In genomic region chr11:69086390-69086789, GRCm38 (mm10) we compare ENCODE assay signal across 11 mouse cellular contexts. TPM values are rescaled to one million over a fixed set of nuclear protein-coding genes. Genes with fewer than 3 reads are reported as not detected.
DNase-seq lines count a peak whose midpoint lies in the region; ATAC-seq and TF ChIP-seq lines count a peak whose summit lies in the region.
"Had no signal": no experiment of that assay in that cellular context is flagged by ENCODE, and none has a peak within 500 bp of the region (broad histone marks: within the 10 kb centered on the region; RNA-seq: fewer than 3 reads in every experiment).

No protein-coding gene starts in this region.

- H3K9ac ChIP-seq in hindbrain, embryonic 14.5 days: no peak overlapping the region
- H3K9ac ChIP-seq in heart, embryonic 16.5 days (ENCODE audit: low read length): peak overlapping the region; percentile 22; the same call in 1 of the 2 replicates
- 0 out of 2 replicates have a peak overlapping the region, but pooled peaks have one; percentile 13 for H3K9ac ChIP-seq in stomach, postnatal 0 days (ENCODE audit: low read length)
- H3K9ac ChIP-seq in midbrain, postnatal 0 days (replicated peaks; ENCODE audit: low read length, poor library complexity, severe bottlenecking): no peak overlapping the region

- H3K4me3 ChIP-seq in hindbrain, embryonic 10.5 days: no peak overlapping the region
- no peak overlapping the region for H3K4me3 ChIP-seq in hindbrain, embryonic 14.5 days (replicated peaks; ENCODE audit: low read length)
- H3K4me3 ChIP-seq in heart, embryonic 16.5 days (ENCODE audit: low read length): no peak overlapping the region
- no peak overlapping the region for H3K4me3 ChIP-seq in stomach, postnatal 0 days (ENCODE audit: low read depth, low read length)
- no peak overlapping the region for H3K4me3 ChIP-seq in midbrain, postnatal 0 days (ENCODE audit: low read depth, low read length)

- no peak overlapping the region for H3K4me2 ChIP-seq in hindbrain, embryonic 14.5 days (replicated peaks)
- no peak overlapping the region for H3K4me2 ChIP-seq in heart, embryonic 16.5 days (ENCODE audit: low read depth, low read length)
- no peak overlapping the region for H3K4me2 ChIP-seq in stomach, postnatal 0 days (replicated peaks; ENCODE audit: low read depth)
- no peak overlapping the region for H3K4me2 ChIP-seq in midbrain, postnatal 0 days (ENCODE audit: low read depth, low read length, poor library complexity, severe bottlenecking)

- no peak for ATAC-seq in hindbrain, embryonic 14.5 days (ENCODE audit: low FRiP score)
- ATAC-seq in heart, embryonic 16.5 days (replicated peaks; ENCODE audit: extremely low read depth, insufficient read depth, low FRiP score): no peak
- no peak for ATAC-seq in stomach, postnatal 0 days (ENCODE audit: low FRiP score, low TSS enrichment)
- ATAC-seq in midbrain, postnatal 0 days (ENCODE audit: low FRiP score): no peak

- peak overlapping the region; percentile 71; the same call in 1 of the 2 replicates for H3K27ac ChIP-seq in hindbrain, embryonic 10.5 days
- no peak overlapping the region for H3K27ac ChIP-seq in hindbrain, embryonic 14.5 days
- H3K27ac ChIP-seq in heart, embryonic 16.5 days (ENCODE audit: low read length): peak overlapping the region; percentile 95
- peak overlapping the region; percentile 97 for H3K27ac ChIP-seq in stomach, postnatal 0 days (replicated peaks)
- no peak overlapping the region for H3K27ac ChIP-seq in midbrain, postnatal 0 days (ENCODE audit: low read depth, low read length)

- H3K9me3 ChIP-seq in hindbrain, embryonic 10.5 days: no peaks in the 10 kb centered on the region
- H3K9me3 ChIP-seq in hindbrain, embryonic 14.5 days (ENCODE audit: control insufficient read depth, low read length): no peaks in the 10 kb centered on the region
- H3K9me3 ChIP-seq in heart, embryonic 16.5 days (replicated peaks; ENCODE audit: control insufficient read depth, low read length): no peaks in the 10 kb centered on the region
- no peaks in the 10 kb centered on the region for H3K9me3 ChIP-seq in stomach, postnatal 0 days (ENCODE audit: control insufficient read depth, low read length)
- H3K9me3 ChIP-seq in midbrain, postnatal 0 days (ENCODE audit: low read length): no peaks in the 10 kb centered on the region
- H3K9me3 ChIP-seq: forebrain, embryonic 10.5 days had no signal

- no peaks in the 10 kb centered on the region for H3K27me3 ChIP-seq in hindbrain, embryonic 10.5 days (ENCODE audit: insufficient read depth, poor library complexity, severe bottlenecking)
- H3K27me3 ChIP-seq in hindbrain, embryonic 14.5 days (ENCODE audit: control insufficient read depth, insufficient read depth, low read length): no peaks in the 10 kb centered on the region
- no peaks in the 10 kb centered on the region for H3K27me3 ChIP-seq in heart, embryonic 16.5 days (ENCODE audit: control insufficient read depth, insufficient read depth, low read length)
- no peaks in the 10 kb centered on the region for H3K27me3 ChIP-seq in stomach, postnatal 0 days (ENCODE audit: control insufficient read depth, insufficient read depth, low read length)
- no peaks in the 10 kb centered on the region for H3K27me3 ChIP-seq in midbrain, postnatal 0 days (ENCODE audit: insufficient read depth, low read length)

- H3K36me3 ChIP-seq in hindbrain, embryonic 10.5 days: peaks cover 19% of the 10 kb centered on the region
- H3K36me3 ChIP-seq in hindbrain, embryonic 14.5 days (replicated peaks; ENCODE audit: control insufficient read depth, insufficient read depth): peaks cover 19% of the 10 kb centered on the region
- peaks cover 10% of the 10 kb centered on the region for H3K36me3 ChIP-seq in heart, embryonic 16.5 days (ENCODE audit: control insufficient read depth, insufficient read depth)
- peaks cover 7% of the 10 kb centered on the region; the same call in 1 of the 2 replicates for H3K36me3 ChIP-seq in stomach, postnatal 0 days (ENCODE audit: control insufficient read depth, insufficient read depth, low read length)
- H3K36me3 ChIP-seq in midbrain, postnatal 0 days (ENCODE audit: insufficient read depth, low read length): peaks cover 7% of the 10 kb centered on the region; the same call in 1 of the 2 replicates

- no peak for TF ChIP-seq EP300 in stomach, postnatal 0 days (optimal IDR thresholded peaks at IDR 0.05)

- intact Hi-C loops in left cerebral cortex, postnatal 36 days (cut with DNase I): loop anchor here (5.0 kb wide), 1 partner anchor 36 kb away; the partner anchor contains the start of genes 9130213A22Rik and Hes7

- no peak for DNase-seq in hindbrain, embryonic 10.5 days (ENCODE audit: low spot score)
- no peak for DNase-seq in hindbrain, embryonic 14.5 days (ENCODE audit: low spot score)
- DNase-seq in left cerebral cortex, postnatal 36 days (ENCODE audit: low spot score in 2 of 2): peak; percentile 55 to 75
- DNase-seq in left cerebral cortex, adult 11 months (ENCODE audit: low spot score): no peak
- peak; percentile 14 for DNase-seq in stomach, postnatal 0 days (ENCODE audit: low spot score)
- DNase-seq in midbrain, postnatal 0 days (ENCODE audit: low spot score): no peak
- no peak for DNase-seq in adrenal gland, postnatal 25 days
- DNase-seq: thymus, postnatal 36 days had no signal

- H3K4me1 ChIP-seq in hindbrain, embryonic 10.5 days (replicated peaks): peaks cover 37% of the 10 kb centered on the region
- H3K4me1 ChIP-seq in hindbrain, embryonic 14.5 days (replicated peaks; ENCODE audit: control insufficient read depth, insufficient read depth, low read length): peaks cover 21% of the 10 kb centered on the region
- peaks cover 28% of the 10 kb centered on the region for H3K4me1 ChIP-seq in heart, embryonic 16.5 days (ENCODE audit: control insufficient read depth, insufficient read depth, low read length)
- peaks cover 7% of the 10 kb centered on the region; the same call in 1 of the 2 replicates for H3K4me1 ChIP-seq in stomach, postnatal 0 days (replicated peaks; ENCODE audit: control insufficient read depth, insufficient read depth)
- H3K4me1 ChIP-seq in midbrain, postnatal 0 days (ENCODE audit: insufficient read depth, low read length): peaks cover 16% of the 10 kb centered on the region; the same call in 1 of the 2 replicates

- no peak for TF ChIP-seq CTCF in stomach, postnatal 0 days (IDR thresholded peaks at IDR 0.05; ENCODE audit: low read depth)
- no peak for TF ChIP-seq CTCF in midbrain, postnatal 0 days (IDR thresholded peaks at IDR 0.05)

- WGBS in hindbrain, embryonic 10.5 days: 67% methylated on average over 6 of the region's 6 CpGs
- 72% methylated on average over 6 of the region's 6 CpGs for WGBS in hindbrain, embryonic 14.5 days
- WGBS in heart, embryonic 16.5 days: 34% methylated on average over 6 of the region's 6 CpGs
- whole genome bisulfite sequencing in stomach, postnatal 0 days: 38% methylated on average over 6 of the region's 6 CpGs
- WGBS in midbrain, postnatal 0 days: 68% methylated on average over 6 of the region's 6 CpGs

RNA-seq across cellular contexts. Expression of gene Vamp2, which starts 1.9 kb away (rescaled TPM):
- polyA plus RNA-seq in hindbrain, embryonic 10.5 days (2016; fragmentation: Nextera tagmentation; extraction: Ambion mirVana): 67.1 and 108 TPM in 2 replicates
- polyA plus RNA-seq in hindbrain, embryonic 14.5 days (2014; fragmentation: Nextera tagmentation; extraction: Ambion mirVana): 324 and 368 TPM in 2 replicates
- 1,000 to 10,000 TPM; 1,090 to 1,186 TPM for total RNA-seq in left cerebral cortex, postnatal 36 days (2021)
- 84.1 and 91.1 TPM in 2 replicates for polyA plus RNA-seq in heart, embryonic 16.5 days (2015; fragmentation: Nextera tagmentation; extraction: Ambion mirVana)
- polyA plus RNA-seq in stomach, postnatal 0 days (2015; fragmentation: Nextera tagmentation; extraction: Ambion mirVana): 43.0 and 53.7 TPM in 2 replicates
- 144 and 157 TPM in 2 replicates for total RNA-seq in midbrain, postnatal 0 days (2014; rRNA removed)
- 591 and 600 TPM in 2 replicates for polyA plus RNA-seq in midbrain, postnatal 0 days (2015; fragmentation: Nextera tagmentation; extraction: Ambion mirVana)
- 143 and 163 TPM in 2 replicates for total RNA-seq in adrenal gland, postnatal 25 days (2021)

RNA-seq across cellular contexts. Expression of gene Per1, which starts 8.6 kb away (rescaled TPM):
- polyA plus RNA-seq in hindbrain, embryonic 10.5 days (2016; fragmentation: Nextera tagmentation; extraction: Ambion mirVana): 7.8 and 9.8 TPM in 2 replicates
- polyA plus RNA-seq in hindbrain, embryonic 14.5 days (2014; fragmentation: Nextera tagmentation; extraction: Ambion mirVana): 9.6 and 10.1 TPM in 2 replicates
- total RNA-seq in left cerebral cortex, postnatal 36 days (2021): 100 to 1,000 TPM; 106 to 122 TPM
- 19.6 and 21.9 TPM in 2 replicates for polyA plus RNA-seq in heart, embryonic 16.5 days (2015; fragmentation: Nextera tagmentation; extraction: Ambion mirVana)
- 7.7 and 13.1 TPM in 2 replicates for polyA plus RNA-seq in stomach, postnatal 0 days (2015; fragmentation: Nextera tagmentation; extraction: Ambion mirVana)
- total RNA-seq in midbrain, postnatal 0 days (2014; rRNA removed): 28.5 and 47.1 TPM in 2 replicates
- polyA plus RNA-seq in midbrain, postnatal 0 days (2015; fragmentation: Nextera tagmentation; extraction: Ambion mirVana): 11.8 and 15.4 TPM in 2 replicates
- 66.5 and 84.7 TPM in 2 replicates for total RNA-seq in adrenal gland, postnatal 25 days (2021)

RNA-seq across cellular contexts. Expression of gene Tmem107, which starts 15.8 kb away (rescaled TPM):
- polyA plus RNA-seq in hindbrain, embryonic 10.5 days (2016; fragmentation: Nextera tagmentation; extraction: Ambion mirVana): 56.6 and 57.6 TPM in 2 replicates
- polyA plus RNA-seq in hindbrain, embryonic 14.5 days (2014; fragmentation: Nextera tagmentation; extraction: Ambion mirVana): 40.3 and 40.7 TPM in 2 replicates
- 10 to 100 TPM; 19.5 to 20.5 TPM for total RNA-seq in left cerebral cortex, postnatal 36 days (2021)
- 43.3 and 46.5 TPM in 2 replicates for polyA plus RNA-seq in heart, embryonic 16.5 days (2015; fragmentation: Nextera tagmentation; extraction: Ambion mirVana)
- 28.4 and 30.8 TPM in 2 replicates for polyA plus RNA-seq in stomach, postnatal 0 days (2015; fragmentation: Nextera tagmentation; extraction: Ambion mirVana)
- 42.4 and 61.8 TPM in 2 replicates for total RNA-seq in midbrain, postnatal 0 days (2014; rRNA removed)
- polyA plus RNA-seq in midbrain, postnatal 0 days (2015; fragmentation: Nextera tagmentation; extraction: Ambion mirVana): 23.8 and 27.8 TPM in 2 replicates
- total RNA-seq in adrenal gland, postnatal 25 days (2021): 18.3 and 21.8 TPM in 2 replicates

RNA-seq across cellular contexts. Expression of gene Borcs6, which starts 26.9 kb away (rescaled TPM):
- 8.5 and 12.6 TPM in 2 replicates for polyA plus RNA-seq in hindbrain, embryonic 10.5 days (2016; fragmentation: Nextera tagmentation; extraction: Ambion mirVana)
- 18.6 and 24.3 TPM in 2 replicates for polyA plus RNA-seq in hindbrain, embryonic 14.5 days (2014; fragmentation: Nextera tagmentation; extraction: Ambion mirVana)
- total RNA-seq in left cerebral cortex, postnatal 36 days (2021): 10 to 100 TPM; 30.7 to 38.4 TPM
- polyA plus RNA-seq in heart, embryonic 16.5 days (2015; fragmentation: Nextera tagmentation; extraction: Ambion mirVana): 11.2 and 12.0 TPM in 2 replicates
- 14.6 and 16.7 TPM in 2 replicates for polyA plus RNA-seq in stomach, postnatal 0 days (2015; fragmentation: Nextera tagmentation; extraction: Ambion mirVana)
- 33.3 and 39.0 TPM in 2 replicates for total RNA-seq in midbrain, postnatal 0 days (2014; rRNA removed)
- polyA plus RNA-seq in midbrain, postnatal 0 days (2015; fragmentation: Nextera tagmentation; extraction: Ambion mirVana): 21.1 and 21.3 TPM in 2 replicates
- 23.1 and 32.0 TPM in 2 replicates for total RNA-seq in adrenal gland, postnatal 25 days (2021)

RNA-seq across cellular contexts. Expression of gene Hes7, which starts 33.8 kb away (rescaled TPM):
- polyA plus RNA-seq in hindbrain, embryonic 10.5 days (2016; fragmentation: Nextera tagmentation; extraction: Ambion mirVana): 0.14 and 0.48 TPM in 2 replicates
- 0.43 and 0.52 TPM in 2 replicates for polyA plus RNA-seq in hindbrain, embryonic 14.5 days (2014; fragmentation: Nextera tagmentation; extraction: Ambion mirVana)
- 1 to 10 TPM in 1 of 2 experiments, under 1 TPM in 1; 0.79 to 1.3 TPM for total RNA-seq in left cerebral cortex, postnatal 36 days (2021)
- 0.50 TPM in 2 replicates for polyA plus RNA-seq in heart, embryonic 16.5 days (2015; fragmentation: Nextera tagmentation; extraction: Ambion mirVana)
- polyA plus RNA-seq in stomach, postnatal 0 days (2015; fragmentation: Nextera tagmentation; extraction: Ambion mirVana): 0.29 and 0.41 TPM in 2 replicates
- 1.2 and 2.1 TPM in 2 replicates for total RNA-seq in midbrain, postnatal 0 days (2014; rRNA removed)
- polyA plus RNA-seq in midbrain, postnatal 0 days (2015; fragmentation: Nextera tagmentation; extraction: Ambion mirVana): 1.7 and 2.0 TPM in 2 replicates
- total RNA-seq in adrenal gland, postnatal 25 days (2021): not detected in 2 replicates
- total RNA-seq: monocyte, adult 5-6 weeks had no signal

Comparison
In these comparisons a context has a peak if more than half of its experiments do, and no peak if none do; other contexts are left out.
1. DNase-seq: peak in left cerebral cortex, postnatal 36 days (2 of 2) and stomach, postnatal 0 days (single experiment); none in hindbrain, embryonic 10.5 days (single experiment), hindbrain, embryonic 14.5 days (single experiment), left cerebral cortex, adult 11 months (single experiment), midbrain, postnatal 0 days (single experiment) and adrenal gland, postnatal 25 days (single experiment).
2. H3K27ac ChIP-seq: peak in hindbrain, embryonic 10.5 days (single experiment), heart, embryonic 16.5 days (single experiment) and stomach, postnatal 0 days (single experiment); none in hindbrain, embryonic 14.5 days (single experiment) and midbrain, postnatal 0 days (single experiment).
3. H3K9ac ChIP-seq: peak in heart, embryonic 16.5 days (single experiment) and stomach, postnatal 0 days (single experiment); none in hindbrain, embryonic 14.5 days (single experiment) and midbrain, postnatal 0 days (single experiment).